Mouse (Mus musculus) liver, adult 2 months (tissue): ENCODE results near the gene Uckl1.

Experiments used
- CTCF ChIP-seq: fragments of 200-500 bp; IDR thresholded peaks from 2 replicates; pipeline ENCODE4 v1.5.1; 2011; ENCODE audit warnings: low read depth, low read length, control low read depth
- POLR2A ChIP-seq: fragments of 200-500 bp; IDR thresholded peaks from 2 replicates; pipeline ENCODE4 v1.6.1; 2011; ENCODE audit warnings: low read length, control low read depth; ENCODE audit not compliant: insufficient read depth; ENCODE audit errors: extremely low read depth

GRCm38 (mm10) chr2:181574921-181575545, 9.7 kb downstream of the Uckl1 start:
- TF ChIP-seq POLR2A (no peak), CTCF (no peak)
